Mouse (Mus musculus) mature B cell (primary cell): ENCODE measurements at regions not wholly inside any gene's neighbourhood (a gene's known extent, or its start where the extent isn't known, plus 50 kb on each side); places are given as distances from the start of the nearest gene placed in this dataset.

Experiments used
- in situ Hi-C: fragments of 300-500 bp; cut with MboI; formaldehyde crosslinking; loops from 2 replicates; pipeline ENCODE4 v1.14.3; 2019

DNA sequence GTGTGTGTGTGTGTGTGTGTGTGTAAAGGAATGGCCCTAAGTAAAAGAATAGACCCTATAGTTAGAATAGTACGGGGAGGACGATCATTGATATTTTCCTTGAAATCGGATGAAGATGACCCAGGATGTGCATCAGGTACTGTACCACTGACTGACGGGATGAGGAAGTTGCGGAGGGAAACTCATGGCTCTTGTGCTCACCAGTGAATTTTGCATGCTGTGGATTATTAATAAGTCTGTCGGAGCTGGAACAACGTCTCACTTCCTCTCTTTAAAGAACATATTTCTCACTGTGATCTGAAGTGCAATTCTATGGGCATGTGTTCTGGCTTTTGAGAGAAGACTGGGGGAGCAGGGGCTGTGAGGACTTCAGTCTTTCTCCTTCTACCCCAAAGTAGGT is 218.8 kb upstream of the Tbc1d5 start:
- in situ Hi-C loops: no loop called here

GRCm38 (mm10) chr17:51393771-51394221 is 214.6 kb upstream of the Tbc1d5 start:
- in situ Hi-C loops: no loop called here

- in situ Hi-C loops: no loop called here
These were observed 212.7 kb upstream of the Tbc1d5 start for GRCm38 (mm10) chr17:51391871-51392270.

DNA sequence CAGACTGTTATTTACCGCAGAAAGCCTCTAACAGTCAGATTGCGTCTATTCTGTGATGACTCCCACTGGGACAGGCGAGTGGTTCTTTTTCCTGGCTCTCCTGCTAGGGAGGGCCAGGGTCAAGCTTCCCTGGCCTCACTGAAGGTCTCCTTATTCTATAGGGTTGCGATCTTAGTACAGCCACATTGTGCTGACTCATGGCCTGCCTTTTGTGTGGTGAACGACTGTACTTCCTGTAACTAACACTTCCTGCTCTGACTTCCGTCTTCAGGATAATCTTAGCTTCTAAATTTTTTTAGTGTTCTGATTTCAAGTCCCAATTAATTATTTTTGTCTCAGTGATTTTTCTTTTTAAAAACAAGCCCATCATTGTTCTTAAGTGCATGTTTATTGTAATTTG is 203.4 kb upstream of the Tbc1d5 start:
- in situ Hi-C loops: no loop called here

GRCm38 (mm10) chr17:51371937-51372479 is 192.9 kb upstream of the Tbc1d5 start:
- in situ Hi-C loops: no loop called here

- in situ Hi-C loops: no loop called here
These were observed 191.8 kb upstream of the Tbc1d5 start for GRCm38 (mm10) chr17:51370990-51371389.

- in situ Hi-C loops: no loop called here
These were observed 190.9 kb upstream of the Tbc1d5 start for GRCm38 (mm10) chr17:51370085-51370484.

GRCm38 (mm10) chr17:51362801-51363200 is 183.6 kb upstream of the Tbc1d5 start:
- in situ Hi-C loops: no loop called here

GRCm38 (mm10) chr17:51362271-51362670 is 183.1 kb upstream of the Tbc1d5 start:
- in situ Hi-C loops: no loop called here

- in situ Hi-C loops: no loop called here
These were observed 179.2 kb upstream of the Tbc1d5 start for GRCm38 (mm10) chr17:51358362-51358739.

- in situ Hi-C loops: no loop called here
These were observed 178.7 kb upstream of the Tbc1d5 start for GRCm38 (mm10) chr17:51357690-51358361.

- in situ Hi-C loops: no loop called here
These were observed 177.3 kb upstream of the Tbc1d5 start for GRCm38 (mm10) chr17:51356447-51356846.

GRCm38 (mm10) chr17:51321868-51322267 is 142.7 kb upstream of the Tbc1d5 start:
- in situ Hi-C loops: no loop called here

DNA sequence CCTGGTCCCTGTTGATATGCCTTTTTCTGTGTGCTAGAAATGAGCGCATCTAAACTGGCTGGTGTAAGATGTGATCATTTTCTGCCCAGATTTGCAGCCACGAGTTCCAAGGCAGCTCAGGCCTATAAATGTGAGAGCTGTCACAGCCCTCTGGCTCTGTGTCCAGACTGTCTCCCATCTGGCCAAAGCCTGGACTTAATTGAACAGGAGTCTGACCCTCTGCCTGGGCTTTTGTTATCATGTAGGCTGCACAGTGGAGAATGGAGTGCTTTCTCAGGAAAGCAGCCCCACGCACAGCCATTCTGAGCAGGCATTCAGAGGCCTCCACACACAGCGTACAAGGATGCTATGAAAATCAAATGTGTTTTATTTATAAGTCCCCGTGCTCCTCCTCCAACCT is 141.9 kb upstream of the Tbc1d5 start:
- in situ Hi-C loops: no loop called here

DNA sequence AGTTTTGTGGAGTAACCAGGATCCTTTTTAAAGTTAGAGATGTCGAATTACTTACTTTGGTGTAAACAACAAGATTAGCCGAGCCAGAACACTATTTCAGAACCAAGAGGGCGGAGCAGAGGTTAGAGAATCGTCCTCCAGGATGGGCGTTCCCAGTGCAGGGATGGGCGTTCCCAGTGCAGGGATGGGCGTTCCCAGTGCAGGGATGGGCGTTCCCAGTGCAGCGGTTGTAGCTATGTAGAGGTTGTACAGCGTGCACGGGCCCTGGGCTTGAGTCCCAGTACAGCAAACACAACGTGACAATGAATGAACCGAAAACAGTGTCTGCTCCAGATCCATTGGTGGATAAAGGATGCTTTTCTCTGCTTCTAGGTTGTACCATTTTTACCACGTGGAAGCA is 125.8 kb upstream of the Tbc1d5 start:
- in situ Hi-C loops: no loop called here

- in situ Hi-C loops: no loop called here
These were observed 111.6 kb upstream of the Tbc1d5 start for GRCm38 (mm10) chr17:51290741-51291140.

GRCm38 (mm10) chr17:51288751-51289150 is 109.6 kb upstream of the Tbc1d5 start:
- in situ Hi-C loops: loop anchor here (5.0 kb wide), 1 partner anchor 296 kb away; no protein-coding TSS in a partner anchor

DNA sequence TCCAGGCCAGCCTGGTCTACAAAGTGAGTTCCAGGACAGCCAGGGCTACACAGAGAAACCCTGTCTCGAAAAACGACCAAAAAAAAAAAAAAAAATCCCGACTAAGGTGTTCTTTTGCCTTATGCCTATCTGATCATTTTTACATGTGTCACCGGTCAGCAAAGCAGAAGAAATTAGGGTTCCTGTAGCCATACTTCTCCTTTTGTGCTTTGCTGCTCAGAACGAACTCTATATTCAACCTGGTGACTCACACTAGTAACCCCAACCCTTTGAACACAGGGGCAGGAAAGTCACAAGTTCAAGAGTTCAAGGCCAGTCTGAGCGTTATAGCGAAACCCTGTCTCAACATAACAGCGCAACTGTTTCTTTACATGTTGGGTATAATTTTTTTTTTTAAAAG is 108.7 kb upstream of the Tbc1d5 start:
- in situ Hi-C loops: loop anchor here (5.0 kb wide), 1 partner anchor 296 kb away; no protein-coding TSS in a partner anchor

- in situ Hi-C loops: loop anchor here (5.0 kb wide), 1 partner anchor 293 kb away; no protein-coding TSS in a partner anchor
These were observed 106.2 kb upstream of the Tbc1d5 start for GRCm38 (mm10) chr17:51285362-51285761.

- in situ Hi-C loops: no loop called here
These were observed 99.6 kb upstream of the Tbc1d5 start for GRCm38 (mm10) chr17:51278771-51279170.

GRCm38 (mm10) chr17:51278094-51278493 is 98.9 kb upstream of the Tbc1d5 start:
- in situ Hi-C loops: no loop called here

GRCm38 (mm10) chr17:51277161-51277560 is 98.0 kb upstream of the Tbc1d5 start:
- in situ Hi-C loops: no loop called here

- in situ Hi-C loops: no loop called here
These were observed 92.9 kb upstream of the Tbc1d5 start for GRCm38 (mm10) chr17:51272025-51272424.

DNA sequence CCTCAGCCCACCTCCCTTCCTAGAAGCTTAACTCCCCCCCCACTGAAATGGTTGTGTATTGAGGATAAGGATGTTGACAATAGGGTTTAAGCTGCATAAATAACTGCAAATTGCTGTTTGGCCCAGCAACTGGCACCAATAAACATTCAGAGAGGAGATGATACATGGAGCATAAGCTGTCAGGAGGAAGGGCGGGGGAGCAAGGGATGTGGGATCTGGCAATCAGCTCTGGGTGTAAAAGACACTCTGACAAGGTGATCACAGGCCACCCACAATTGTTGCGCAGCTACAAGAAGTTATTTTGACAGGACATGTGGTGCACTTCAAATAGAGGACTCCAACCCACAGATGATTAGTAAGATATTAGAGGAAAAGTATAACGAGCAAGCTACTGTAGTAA is 83.8 kb upstream of the Tbc1d5 start:
- in situ Hi-C loops: no loop called here
